ENCODE assay signal across 16 mouse cellular contexts in the genomic region with DNA sequence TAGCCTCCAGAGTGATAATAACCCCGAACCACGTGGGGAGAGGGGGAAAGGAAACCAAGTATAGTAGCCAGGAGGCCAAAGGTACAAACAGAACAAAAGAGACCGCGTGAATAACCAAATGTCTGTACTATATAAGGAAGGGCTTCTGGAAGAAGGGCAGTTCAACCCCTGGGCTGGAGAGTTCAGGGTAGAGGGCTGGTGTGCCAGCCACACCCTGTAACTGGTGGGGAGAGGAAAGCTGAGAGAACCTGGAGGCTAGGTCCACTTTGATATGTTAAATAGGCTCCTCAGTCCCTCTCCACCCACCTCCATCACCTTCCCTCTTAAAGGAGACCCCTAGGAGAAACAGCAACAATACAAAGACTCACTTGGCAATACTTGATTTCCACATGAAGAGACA.
"Had no signal": no experiment of that assay in that cellular context is flagged by ENCODE, and none has a peak within 500 bp of the region (broad histone marks: within the 10 kb centered on the region; RNA-seq: fewer than 3 reads in every experiment).

No protein-coding gene starts in this region.

- H3K27me3 ChIP-seq: neural tube, embryonic 15.5 days had no signal

- H3K4me1 ChIP-seq: midbrain, embryonic 12.5 days; neural tube, embryonic 13.5 days had no signal

- DNase-seq: lung, adult 2 months; lung, postnatal 4 days; midbrain, embryonic 14.5 days; retina, postnatal 1 day; right cerebral cortex, adult 18-20 months; right cerebral cortex, postnatal 4 days; spleen, adult 18-20 months; thymus, adult 18-20 months; thymus, postnatal 14 days; thymus, postnatal 36 days had no signal

- H3K36me3 ChIP-seq: lung, embryonic 15.5 days; midbrain, embryonic 10.5 days; midbrain, embryonic 12.5 days; neural tube, embryonic 13.5 days; neural tube, embryonic 15.5 days had no signal

- H3K9me3 ChIP-seq: lung, embryonic 15.5 days; midbrain, embryonic 10.5 days; midbrain, embryonic 12.5 days; neural tube, embryonic 13.5 days; neural tube, embryonic 15.5 days had no signal

- H3K4me3 ChIP-seq: lung, embryonic 15.5 days; midbrain, embryonic 10.5 days; midbrain, embryonic 12.5 days; myocyte; neural tube, embryonic 13.5 days; neural tube, embryonic 15.5 days had no signal
